Mouse (Mus musculus) liver, postnatal 0 days (tissue): Measurements from ENCODE around the gene Ccna2. TPM values are rescaled to one million over a fixed set of nuclear protein-coding genes. Genes with fewer than 3 reads are reported as not detected.
"Not testable (repeated sequence)": the region's sequence is repeated elsewhere in the genome, so short reads cannot be mapped to it uniquely, and the experiment has no call there.

Experiments used
- ATAC-seq: fragments of 200-750 bp; cut with Nextera tagmentation; 2 replicates; pipeline ENCODE4 v1.8.0; 2017; ENCODE audit warnings: mild to moderate bottlenecking, moderate library complexity
- DNase-seq: peaks from one replicate; pipeline ENCODE4 v3.0.0-alpha.2; 2016
- H3K27ac ChIP-seq: fragments of 300-500 bp; sonication (generic); 2 replicates; pipeline ENCODE4 v1.5.1; 2014; ENCODE audit warnings: antibody characterized with exemption, moderate library complexity, mild to moderate bottlenecking, low read depth
- H3K27me3 ChIP-seq: fragments of 300-500 bp; sonication (generic); 2 replicates; pipeline ENCODE4 v1.6.1; 2014; ENCODE audit warnings: low read length, control low read depth, mixed read lengths; ENCODE audit not compliant: insufficient read depth
- H3K36me3 ChIP-seq: fragments of 300-500 bp; sonication (generic); replicated peaks from 2 replicates; pipeline ENCODE4 v1.6.1; 2014; ENCODE audit warnings: mild to moderate bottlenecking, control low read depth, low read length, moderate library complexity, mixed read lengths; ENCODE audit not compliant: insufficient read depth
- H3K4me1 ChIP-seq: fragments of 300-500 bp; sonication (generic); 2 replicates; pipeline ENCODE4 v1.6.1; 2014; ENCODE audit warnings: antibody characterized with exemption, mild to moderate bottlenecking, control low read depth; ENCODE audit not compliant: insufficient read depth
- H3K4me2 ChIP-seq: fragments of 300-500 bp; sonication (generic); 2 replicates; pipeline ENCODE4 v1.6.1; 2014; ENCODE audit warnings: low read depth, mild to moderate bottlenecking, low read length, moderate library complexity, mixed read lengths
- H3K4me3 ChIP-seq: fragments of 300-500 bp; sonication (generic); 2 replicates; pipeline ENCODE4 v1.5.1; 2014; ENCODE audit warnings: low read depth, low read length
- H3K9ac ChIP-seq: fragments of 300-500 bp; sonication (generic); replicated peaks from 2 replicates; pipeline ENCODE4 v1.6.1; 2014; ENCODE audit warnings: mild to moderate bottlenecking, moderate library complexity
- H3K9me3 ChIP-seq: fragments of 300-500 bp; sonication (generic); 2 replicates; pipeline ENCODE4 v1.6.1; 2016; ENCODE audit warnings: mild to moderate bottlenecking, control low read depth, low read length, mixed read lengths
- CTCF ChIP-seq: sonication (generic); IDR thresholded peaks from 2 replicates; pipeline ENCODE4 v1.5.1; 2016; ENCODE audit warnings: antibody characterized with exemption, low read depth
- EP300 ChIP-seq: IDR thresholded peaks from 2 replicates; pipeline ENCODE4 v1.6.1; 2016; ENCODE audit warnings: antibody characterized with exemption, low read depth, mild to moderate bottlenecking
- WGBS: fragments of 180-500 bp; shearing (Covaris S2); extraction: QIAGEN DNeasy Blood & Tissue Kit; methylation state at CpG from one replicate; pipeline ENCODE4 v1.1.7; 2014; ENCODE audit not compliant: insufficient replicate concordance; 5-methylcytosine and 5-hydroxymethylcytosine counted together
- polyA plus RNA-seq: library from polyadenylated mRNA; unstranded; fragments of >200 nt; fragmentation: Nextera tagmentation; extraction: Ambion mirVana; gene quantifications from 2 replicates; pipeline ENCODE4 v1.2.1, GENCODE M21; 2015

Ccna2 gene
- polyA plus RNA-seq, 1 experiment from 2014 or later, result 96.3 TPM

DNA sequence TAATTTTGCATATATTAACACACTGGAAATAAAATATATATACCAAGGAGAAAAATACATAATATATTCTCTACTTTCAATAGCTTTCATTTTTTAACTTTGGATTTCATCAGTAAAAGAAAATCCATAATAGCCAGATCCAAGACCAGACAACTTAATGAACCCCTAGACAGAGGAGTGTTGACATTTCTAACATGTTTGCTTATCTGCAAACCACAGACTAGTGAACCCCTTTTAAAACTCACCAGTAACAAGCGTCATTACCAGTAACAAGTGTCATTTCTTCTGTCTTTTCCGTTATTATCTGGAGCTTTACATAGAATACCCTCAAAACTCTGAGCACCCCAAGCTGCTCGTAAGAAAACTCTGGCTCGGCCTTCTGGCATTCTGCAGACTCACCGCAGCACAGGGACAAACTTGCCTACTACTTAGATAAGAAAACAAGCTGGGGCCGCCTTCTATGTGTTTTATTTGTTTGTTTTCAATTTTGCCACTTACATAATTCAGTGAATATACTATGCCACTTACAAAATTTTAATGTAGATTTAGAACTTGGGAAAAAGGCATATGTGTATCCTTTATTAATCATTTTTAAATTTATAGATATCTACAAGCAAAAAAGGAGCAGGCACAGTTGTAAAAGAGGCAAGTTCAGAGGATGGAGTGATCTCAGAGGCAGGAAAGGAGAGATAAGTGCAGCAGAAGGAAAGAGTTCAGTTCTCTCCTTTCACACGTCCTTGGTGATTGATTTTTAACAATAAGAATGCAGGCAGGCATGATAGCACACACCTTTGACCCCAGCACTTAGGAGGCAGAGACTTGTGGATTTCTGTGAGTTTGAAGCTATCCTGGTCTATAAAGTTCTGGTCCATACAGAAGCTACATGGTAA, 34.2 kb upstream of the Ccna2 start:
- ATAC-seq, result peak; percentile 88
- Histone ChIP-seq H3K27me3 (no peaks in the 10 kb centered on the region), H3K36me3 (no peaks in the 10 kb centered on the region), H3K4me3 (no peak overlapping the region), H3K9ac (no peak overlapping the region), H3K9me3 (no peaks in the 10 kb centered on the region), H3K27ac (peak overlapping the region; percentile 72), H3K4me1 (no peaks in the 10 kb centered on the region), H3K4me2 (peak overlapping the region; percentile 22; the same call in 1 of the 2 replicates)
- 53% methylated on average over 7 of the region's 7 CpGs for WGBS
- TF ChIP-seq EP300, result peak; percentile 64; the same call in 1 of the 2 replicates
- no peak for TF ChIP-seq CTCF
- peak; percentile 26 for DNase-seq

DNA sequence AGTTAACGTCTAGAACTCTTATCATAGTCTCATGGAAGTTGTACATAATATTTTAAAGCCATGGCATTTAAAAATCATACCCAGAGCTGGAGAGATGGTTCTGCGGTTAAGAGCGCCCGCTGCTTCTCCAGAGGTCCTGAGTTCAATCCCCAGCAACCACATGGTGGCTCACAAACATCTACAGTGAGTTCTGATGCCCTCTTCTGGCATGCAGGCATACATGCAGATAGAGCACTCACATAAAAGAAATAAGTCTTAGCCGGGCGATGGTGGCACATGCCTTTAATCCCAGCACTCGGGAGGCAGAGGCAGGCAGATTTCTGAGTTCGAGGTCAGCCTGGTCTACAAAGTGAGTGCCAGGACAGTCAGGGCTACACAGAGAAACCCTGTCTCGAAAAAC, 27.8 kb upstream of the Ccna2 start:
- H3K9ac ChIP-seq, ATAC-seq, H3K27me3 ChIP-seq, DNase-seq, H3K4me2 ChIP-seq, H3K36me3 ChIP-seq, H3K4me1 ChIP-seq, H3K4me3 ChIP-seq, H3K27ac ChIP-seq, H3K9me3 ChIP-seq: not testable (repeated sequence)
- 79% methylated on average over 8 of the region's 9 CpGs for WGBS
- peak; percentile 42 for TF ChIP-seq CTCF

GRCm38 (mm10) chr3:36598811-36599210, 26.9 kb upstream of the Ccna2 start:
- 68% methylated on average over 3 of the region's 3 CpGs for WGBS

DNA sequence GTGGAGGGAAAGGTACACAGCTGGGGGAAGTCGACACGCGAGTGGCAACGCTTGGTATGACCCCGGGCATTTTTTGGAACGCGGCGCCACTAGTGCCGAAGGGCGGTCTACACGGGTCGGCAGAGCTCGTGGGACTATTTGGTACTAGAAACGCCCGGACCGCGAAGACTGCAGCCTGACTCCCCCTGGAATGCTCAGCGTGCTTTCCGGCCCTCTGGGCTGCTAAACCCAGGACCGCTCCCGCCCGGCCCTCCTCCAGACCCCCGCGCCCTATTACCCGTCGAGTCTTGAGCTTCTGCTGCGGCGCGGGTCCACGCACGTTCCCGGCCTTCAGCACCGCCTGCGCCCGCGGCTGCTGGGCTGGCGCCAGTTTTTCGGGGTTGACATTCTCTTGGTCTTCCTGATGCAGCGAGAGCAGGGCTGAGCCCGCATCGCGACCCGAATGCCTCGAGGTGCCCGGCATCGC, 556 bp downstream of the Ccna2 start:
- TF ChIP-seq EP300 (no peak), CTCF (no peak)
- peak overlapping the region; percentile 95 for H3K9ac ChIP-seq
- H3K4me1 ChIP-seq, result no peaks in the 10 kb centered on the region
- peaks cover 41% of the 10 kb centered on the region for H3K36me3 ChIP-seq
- no peak for DNase-seq
- H3K27me3 ChIP-seq, result no peaks in the 10 kb centered on the region
- H3K9me3 ChIP-seq, result no peaks in the 10 kb centered on the region
- H3K4me2 ChIP-seq, result peak overlapping the region; percentile 96
- under 1% methylated on average over 46 of the region's 46 CpGs for WGBS
- peak overlapping the region; percentile 99 for H3K4me3 ChIP-seq
- peak; percentile 2 for ATAC-seq
- H3K27ac ChIP-seq, result peak overlapping the region; percentile 81

More at GRCm38 (mm10) chr3:36598811-36599210, 26.9 kb upstream of the Ccna2 start:
- Histone ChIP-seq H3K4me2 (no peak overlapping the region), H3K4me3 (no peak overlapping the region), H3K9ac (no peak overlapping the region), H3K27ac (no peak overlapping the region), H3K4me1 (no peaks in the 10 kb centered on the region), H3K9me3 (no peaks in the 10 kb centered on the region), H3K36me3 (no peaks in the 10 kb centered on the region), H3K27me3 (no peaks in the 10 kb centered on the region)
- TF ChIP-seq EP300 (no peak), CTCF (no peak)
- ATAC-seq (no peak), DNase-seq (no peak)

- no peak for TF ChIP-seq CTCF
- TF ChIP-seq EP300, result peak; percentile 57
- H3K9ac ChIP-seq, result peak overlapping the region; percentile 95
- H3K27ac ChIP-seq, result peak overlapping the region; percentile 81; the same call in 1 of the 2 replicates
- H3K27me3 ChIP-seq, result no peaks in the 10 kb centered on the region
- H3K36me3 ChIP-seq, result peaks cover 54% of the 10 kb centered on the region
- no peaks in the 10 kb centered on the region for H3K4me1 ChIP-seq
- H3K9me3 ChIP-seq, result no peaks in the 10 kb centered on the region
- peak overlapping the region; percentile 99 for H3K4me3 ChIP-seq
- ATAC-seq (peak; percentile 35), DNase-seq (peak; percentile 29)
- 58% methylated on average over 5 of the region's 5 CpGs for WGBS
- peak overlapping the region; percentile 96 for H3K4me2 ChIP-seq
Observed at GRCm38 (mm10) chr3:36569836-36570235, 2.1 kb downstream of the Ccna2 start.

GRCm38 (mm10) chr3:36563666-36564065, 8.3 kb downstream of the Ccna2 start:
- Histone ChIP-seq H3K9me3 (no peaks in the 10 kb centered on the region), H3K27ac (no peak overlapping the region), H3K4me3 (no peak overlapping the region), H3K9ac (no peak overlapping the region), H3K4me2 (no peak overlapping the region), H3K4me1 (peaks cover 3% of the 10 kb centered on the region; the same call in 1 of the 2 replicates), H3K36me3 (peaks cover 73% of the 10 kb centered on the region), H3K27me3 (no peaks in the 10 kb centered on the region)
- ATAC-seq, result no peak
- TF ChIP-seq EP300 (no peak), CTCF (no peak)
- WGBS, result 88% methylated on average over 3 of the region's 3 CpGs
- DNase-seq, result no peak
